Comparison of ENCODE assay signal across 8 mouse cellular contexts in the genomic region with DNA sequence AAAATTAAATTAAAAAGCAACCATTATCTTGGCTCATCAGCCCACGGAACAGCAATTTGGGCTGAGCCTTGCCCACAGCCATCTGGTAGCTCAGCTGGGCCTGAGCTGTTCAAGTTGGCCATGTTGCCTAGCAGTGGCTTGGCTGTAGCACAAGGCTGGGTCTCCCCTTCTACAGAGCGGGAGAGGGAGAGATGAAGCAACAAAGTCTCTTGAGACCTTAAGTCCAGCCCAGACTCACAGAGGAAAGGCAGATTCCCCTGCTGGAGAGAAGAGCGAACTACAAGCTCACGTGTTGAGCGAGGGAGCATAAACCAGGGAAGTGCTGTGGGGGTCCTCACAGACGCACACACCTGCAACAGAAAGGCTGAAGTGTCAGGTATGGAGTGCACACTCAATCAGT.
DNase-seq lines count a peak whose midpoint lies in the region; TF ChIP-seq lines count a peak whose summit lies in the region.
"Had no signal": no experiment of that assay in that cellular context is flagged by ENCODE, and none has a peak within 500 bp of the region (broad histone marks: within the 10 kb centered on the region; RNA-seq: fewer than 3 reads in every experiment).

No protein-coding gene starts in this region.

- TF ChIP-seq CTCF in MEL (IDR thresholded peaks at IDR 0.05 in 2 of 3, conservative IDR thresholded peaks at IDR 0.05 in 1 of 3; ENCODE audit: control insufficient read depth in 1 of 3, insufficient read depth in 1 of 3, low read depth in 2 of 3, low read length in 3 of 3, poor library complexity in 1 of 3, severe bottlenecking in 1 of 3): peak; percentile 19 to 49 (median 32); a peak in 5 of 6 replicates

- H3K79me2 ChIP-seq in MEL (ENCODE audit: control insufficient read depth, insufficient read depth, low read length, poor library complexity): no peaks in the 10 kb centered on the region

- no peak overlapping the region for H3K27ac ChIP-seq in MEL (ENCODE audit: control insufficient read depth, low read depth, low read length)
- H3K27ac ChIP-seq in embryonic facial prominence, embryonic 10.5 days (replicated peaks): no peak overlapping the region

- 90% methylated on average over 6 of the region's 6 CpGs for WGBS in embryonic facial prominence, embryonic 10.5 days

- H3K9ac ChIP-seq in MEL (ENCODE audit: control insufficient read depth, low read depth, low read length, poor library complexity, severe bottlenecking): no peak overlapping the region

- H3K4me1 ChIP-seq in MEL (ENCODE audit: control insufficient read depth in 1 of 2, insufficient read depth in 2 of 2, low read length in 2 of 2): no peaks in the 10 kb centered on the region
- H3K4me1 ChIP-seq in embryonic facial prominence, embryonic 10.5 days: peaks cover 17% of the 10 kb centered on the region

- no peak overlapping the region for H3K4me3 ChIP-seq in MEL (ENCODE audit: control insufficient read depth in 1 of 2, insufficient read depth in 1 of 2, low read depth in 2 of 2, low read length in 2 of 2)
- no peak overlapping the region for H3K4me3 ChIP-seq in embryonic facial prominence, embryonic 10.5 days

- no peaks in the 10 kb centered on the region for H3K36me3 ChIP-seq in MEL (ENCODE audit: control insufficient read depth in 1 of 2, insufficient read depth in 2 of 2, low read length in 2 of 2)
- H3K36me3 ChIP-seq in embryonic facial prominence, embryonic 10.5 days (replicated peaks): no peaks in the 10 kb centered on the region

- no peak for TF ChIP-seq POLR2A in MEL (IDR thresholded peaks at IDR 0.05; ENCODE audit: control insufficient read depth in 1 of 2, insufficient read depth in 1 of 2, low read depth in 1 of 2, low read length in 2 of 2, poor library complexity in 1 of 2)

- H3K9me3 ChIP-seq in MEL (replicated peaks; ENCODE audit: insufficient read depth, low read length): no peaks in the 10 kb centered on the region
- H3K9me3 ChIP-seq in embryonic facial prominence, embryonic 10.5 days: no peaks in the 10 kb centered on the region

- no peaks in the 10 kb centered on the region for H3K27me3 ChIP-seq in MEL (ENCODE audit: control insufficient read depth in 1 of 2, insufficient read depth in 2 of 2, low read length in 2 of 2)
- H3K27me3 ChIP-seq in embryonic facial prominence, embryonic 10.5 days (replicated peaks; ENCODE audit: low read depth, poor library complexity, severe bottlenecking): no peaks in the 10 kb centered on the region

- DNase-seq in layer of hippocampus, adult 11-12 months (ENCODE audit: low spot score): peak; percentile 59
- no peak for DNase-seq in layer of hippocampus, adult 9-10 months (ENCODE audit: low spot score)
- DNase-seq in MEL (ENCODE audit: low read depth, low spot score): peak; percentile 34
- DNase-seq in cerebellum, adult 11 months: peak; percentile 10
- DNase-seq in layer of hippocampus, adult 8-10 months (ENCODE audit: low spot score in 2 of 2): peak; percentile 65 to 72
- no peak for DNase-seq in embryonic facial prominence, embryonic 10.5 days (ENCODE audit: low spot score)
- no peak for DNase-seq in adrenal gland, adult 8-10 months
- DNase-seq: heart, postnatal 36 days had no signal

- TF ChIP-seq EP300 in MEL (IDR thresholded peaks at IDR 0.05; ENCODE audit: low read depth in 1 of 2, low read length in 2 of 2): no peak

- 0 out of 2 replicates have a peak, but pooled peaks have one; percentile 3 for TF ChIP-seq RAD21 in MEL (IDR thresholded peaks at IDR 0.05; ENCODE audit: low read depth, low read length)

TF ChIP-seq in MEL, 35 proteins besides CTCF, POLR2A, EP300 and RAD21:
- no peak for TF ChIP-seq CHD2 (IDR thresholded peaks at IDR 0.05; ENCODE audit: low read length)
- no peak for TF ChIP-seq ELF1 (IDR thresholded peaks at IDR 0.05; ENCODE audit: low read depth, low read length)

Comparison
In these comparisons a context has a peak if more than half of its experiments do, and no peak if none do; other contexts are left out.
1. DNase-seq: peak in layer of hippocampus, adult 11-12 months (single experiment), MEL (single experiment), cerebellum, adult 11 months (single experiment) and layer of hippocampus, adult 8-10 months (2 of 2); none in layer of hippocampus, adult 9-10 months (single experiment), embryonic facial prominence, embryonic 10.5 days (single experiment) and adrenal gland, adult 8-10 months (single experiment).